Mouse (Mus musculus): ENCODE results near the gene Sv2b. TPM values are rescaled to one million over a fixed set of nuclear protein-coding genes. Genes with fewer than 3 reads are reported as not detected.

The Sv2b gene
- polyA plus RNA-seq, 1 experiment from 2014 or later: 0.67 TPM

DNA sequence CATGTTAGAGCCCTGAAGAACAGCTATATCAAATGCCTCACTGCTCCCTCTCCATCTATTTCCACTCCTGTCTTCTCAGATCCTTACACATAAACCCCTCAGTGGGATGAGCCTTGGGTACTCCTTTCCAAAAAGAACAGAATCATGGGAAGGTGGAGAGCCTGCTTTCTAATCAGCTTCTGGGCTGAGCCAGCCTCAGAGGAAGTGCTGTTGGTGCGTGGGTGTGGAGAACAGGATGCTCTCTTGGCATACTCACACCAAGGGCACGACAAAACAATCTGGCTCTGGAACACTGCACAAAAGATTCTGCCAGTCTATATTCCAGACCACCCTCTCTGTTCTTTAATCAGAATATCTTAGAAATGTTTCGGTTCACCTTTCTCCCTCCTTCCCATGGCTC is 26.1 kb downstream of the Sv2b start:
- H3K9me3 ChIP-seq (ENCODE audit: control insufficient read depth, low read length): no peaks in the 10 kb centered on the region
- ATAC-seq (ENCODE audit: low FRiP score, low TSS enrichment): no peak
- TF ChIP-seq EP300 (optimal IDR thresholded peaks at IDR 0.05): no peak
- no peak for TF ChIP-seq CTCF (IDR thresholded peaks at IDR 0.05; ENCODE audit: low read depth)
- no peaks in the 10 kb centered on the region for H3K27me3 ChIP-seq (ENCODE audit: control insufficient read depth, insufficient read depth, low read length)
- 81% methylated on average over 3 of the region's 3 CpGs for WGBS
- no peak overlapping the region for H3K4me2 ChIP-seq (replicated peaks; ENCODE audit: low read depth)
- no peak overlapping the region for H3K27ac ChIP-seq (replicated peaks)
- H3K4me3 ChIP-seq (ENCODE audit: low read depth, low read length): no peak overlapping the region
- no peak for DNase-seq (ENCODE audit: low spot score)
- H3K4me1 ChIP-seq (replicated peaks; ENCODE audit: control insufficient read depth, insufficient read depth): no peaks in the 10 kb centered on the region
- no peak overlapping the region for H3K9ac ChIP-seq (ENCODE audit: low read length)
- H3K36me3 ChIP-seq (ENCODE audit: control insufficient read depth, insufficient read depth, low read length): no peaks in the 10 kb centered on the region

DNA sequence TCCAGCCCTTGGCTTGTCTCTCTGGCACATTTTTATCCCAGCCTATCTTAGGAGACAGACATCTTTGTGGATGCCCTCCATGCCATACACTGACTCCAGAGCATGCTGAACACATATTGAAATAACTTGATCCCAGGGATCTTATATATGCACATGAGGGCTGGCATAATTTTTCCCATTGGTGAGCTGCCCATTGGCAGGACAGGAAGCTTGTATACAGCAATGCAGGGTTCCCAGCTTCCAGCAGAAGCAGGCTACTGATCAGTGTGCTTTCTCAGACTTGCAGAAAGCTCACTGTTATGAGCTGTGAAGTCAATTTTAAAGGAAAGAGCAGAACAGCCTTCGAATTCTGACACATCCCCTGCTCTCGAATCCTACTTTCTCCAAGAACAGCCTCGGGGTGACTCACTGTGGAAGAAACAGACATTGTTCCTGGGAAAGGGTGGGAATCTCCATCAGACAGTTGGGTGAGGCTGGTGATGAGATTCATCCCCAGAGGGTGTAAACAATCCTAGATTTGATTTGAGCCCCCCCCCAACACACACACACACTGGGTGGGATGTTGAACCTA is 26.9 kb downstream of the Sv2b start:
- TF ChIP-seq EP300 (optimal IDR thresholded peaks at IDR 0.05): no peak
- no peak for TF ChIP-seq CTCF (IDR thresholded peaks at IDR 0.05; ENCODE audit: low read depth)
- ATAC-seq (ENCODE audit: low FRiP score, low TSS enrichment): no peak

DNA sequence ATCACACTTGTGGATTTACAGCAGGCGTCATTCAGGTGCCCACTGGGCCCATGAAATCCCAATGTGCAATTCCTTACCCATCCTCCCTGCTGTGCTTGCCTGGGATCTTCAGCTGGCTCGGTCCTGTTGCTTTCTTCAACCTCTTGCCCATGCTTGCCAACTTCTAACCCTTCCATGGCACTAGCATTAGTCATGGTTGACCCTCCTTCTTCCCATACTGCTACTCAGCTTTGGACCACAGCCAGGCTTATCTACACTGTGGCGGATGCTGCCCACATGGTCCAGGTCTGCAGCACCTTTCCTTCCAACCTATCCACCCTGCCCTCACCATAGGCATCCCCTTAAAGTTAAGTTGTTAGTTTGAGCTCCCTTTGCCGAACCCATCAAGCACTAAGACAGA is 28.0 kb downstream of the Sv2b start:
- no peaks in the 10 kb centered on the region for H3K27me3 ChIP-seq (ENCODE audit: control insufficient read depth, insufficient read depth, low read length)
- no peak overlapping the region for H3K4me2 ChIP-seq (replicated peaks; ENCODE audit: low read depth)
- no peak overlapping the region for H3K9ac ChIP-seq (ENCODE audit: low read length)
- H3K9me3 ChIP-seq (ENCODE audit: control insufficient read depth, low read length): no peaks in the 10 kb centered on the region
- no peak for TF ChIP-seq EP300 (optimal IDR thresholded peaks at IDR 0.05)
- no peak for TF ChIP-seq CTCF (IDR thresholded peaks at IDR 0.05; ENCODE audit: low read depth)
- ATAC-seq (ENCODE audit: low FRiP score, low TSS enrichment) (no peak), DNase-seq (ENCODE audit: low spot score) (no peak)
- no peak overlapping the region for H3K4me3 ChIP-seq (ENCODE audit: low read depth, low read length)
- H3K36me3 ChIP-seq (ENCODE audit: control insufficient read depth, insufficient read depth, low read length): no peaks in the 10 kb centered on the region
- WGBS: 82% methylated on average over 4 of the region's 4 CpGs
- no peaks in the 10 kb centered on the region for H3K4me1 ChIP-seq (replicated peaks; ENCODE audit: control insufficient read depth, insufficient read depth)
- H3K27ac ChIP-seq (replicated peaks): no peak overlapping the region

More for the DNA sequence above, 26.9 kb downstream of the Sv2b start:
- Histone ChIP-seq H3K4me3 (ENCODE audit: low read depth, low read length) (no peak overlapping the region), H3K27ac (replicated peaks) (no peak overlapping the region), H3K4me1 (replicated peaks; ENCODE audit: control insufficient read depth, insufficient read depth) (no peaks in the 10 kb centered on the region), H3K36me3 (ENCODE audit: control insufficient read depth, insufficient read depth, low read length) (no peaks in the 10 kb centered on the region), H3K4me2 (replicated peaks; ENCODE audit: low read depth) (no peak overlapping the region), H3K9ac (ENCODE audit: low read length) (no peak overlapping the region), H3K9me3 (ENCODE audit: control insufficient read depth, low read length) (no peaks in the 10 kb centered on the region), H3K27me3 (ENCODE audit: control insufficient read depth, insufficient read depth, low read length) (no peaks in the 10 kb centered on the region)
- no peak for DNase-seq (ENCODE audit: low spot score)
- WGBS: 75% methylated on average over 3 of the region's 3 CpGs

- no peak for DNase-seq (ENCODE audit: low spot score)
- Histone ChIP-seq H3K27me3 (ENCODE audit: control insufficient read depth, insufficient read depth, low read length) (no peaks in the 10 kb centered on the region), H3K36me3 (ENCODE audit: control insufficient read depth, insufficient read depth, low read length) (no peaks in the 10 kb centered on the region), H3K27ac (replicated peaks) (no peak overlapping the region), H3K4me1 (replicated peaks; ENCODE audit: control insufficient read depth, insufficient read depth) (no peaks in the 10 kb centered on the region), H3K9me3 (ENCODE audit: control insufficient read depth, low read length) (no peaks in the 10 kb centered on the region), H3K4me3 (ENCODE audit: low read depth, low read length) (no peak overlapping the region), H3K9ac (ENCODE audit: low read length) (no peak overlapping the region), H3K4me2 (replicated peaks; ENCODE audit: low read depth) (no peak overlapping the region)
- ATAC-seq (ENCODE audit: low FRiP score, low TSS enrichment): no peak
- WGBS: 32% methylated on average over 3 of the region's 3 CpGs
- TF ChIP-seq EP300 (optimal IDR thresholded peaks at IDR 0.05) (no peak), CTCF (IDR thresholded peaks at IDR 0.05; ENCODE audit: low read depth) (no peak)
Observed at GRCm38 (mm10) chr7:75277847-75278246, 31.2 kb downstream of the Sv2b start.

GRCm38 (mm10) chr7:75276739-75277138 is 32.3 kb downstream of the Sv2b start:
- Histone ChIP-seq H3K27me3 (ENCODE audit: control insufficient read depth, insufficient read depth, low read length) (no peaks in the 10 kb centered on the region), H3K9ac (ENCODE audit: low read length) (no peak overlapping the region), H3K9me3 (ENCODE audit: control insufficient read depth, low read length) (no peaks in the 10 kb centered on the region), H3K4me2 (replicated peaks; ENCODE audit: low read depth) (no peak overlapping the region), H3K36me3 (ENCODE audit: control insufficient read depth, insufficient read depth, low read length) (no peaks in the 10 kb centered on the region), H3K27ac (replicated peaks) (no peak overlapping the region), H3K4me1 (replicated peaks; ENCODE audit: control insufficient read depth, insufficient read depth) (no peaks in the 10 kb centered on the region), H3K4me3 (ENCODE audit: low read depth, low read length) (no peak overlapping the region)
- no peak for ATAC-seq (ENCODE audit: low FRiP score, low TSS enrichment)
- TF ChIP-seq EP300 (optimal IDR thresholded peaks at IDR 0.05) (no peak), CTCF (IDR thresholded peaks at IDR 0.05; ENCODE audit: low read depth) (no peak)
- DNase-seq (ENCODE audit: low spot score): no peak

GRCm38 (mm10) chr7:75274518-75274917 is 34.5 kb downstream of the Sv2b start:
- Histone ChIP-seq H3K9ac (ENCODE audit: low read length) (no peak overlapping the region), H3K4me1 (replicated peaks; ENCODE audit: control insufficient read depth, insufficient read depth) (no peaks in the 10 kb centered on the region), H3K27me3 (ENCODE audit: control insufficient read depth, insufficient read depth, low read length) (no peaks in the 10 kb centered on the region), H3K4me3 (ENCODE audit: low read depth, low read length) (no peak overlapping the region), H3K36me3 (ENCODE audit: control insufficient read depth, insufficient read depth, low read length) (no peaks in the 10 kb centered on the region), H3K4me2 (replicated peaks; ENCODE audit: low read depth) (no peak overlapping the region), H3K9me3 (ENCODE audit: control insufficient read depth, low read length) (no peaks in the 10 kb centered on the region), H3K27ac (replicated peaks) (no peak overlapping the region)
- DNase-seq (ENCODE audit: low spot score) (no peak), ATAC-seq (ENCODE audit: low FRiP score, low TSS enrichment) (no peak)
- 73% methylated on average over 3 of the region's 3 CpGs for WGBS
- TF ChIP-seq CTCF (IDR thresholded peaks at IDR 0.05; ENCODE audit: low read depth) (no peak), EP300 (optimal IDR thresholded peaks at IDR 0.05) (no peak)

All from stomach, postnatal 0 days (tissue).